Mouse (Mus musculus) liver, postnatal 0 days (tissue): ENCODE results near the gene Gpr39.

ENCODE experiments used
- CTCF ChIP-seq: sonication (generic); IDR thresholded peaks from 2 replicates; pipeline ENCODE4 v1.5.1; 2016; ENCODE audit warnings: antibody characterized with exemption, low read depth
- EP300 ChIP-seq: IDR thresholded peaks from 2 replicates; pipeline ENCODE4 v1.6.1; 2016; ENCODE audit warnings: antibody characterized with exemption, low read depth, mild to moderate bottlenecking

DNA sequence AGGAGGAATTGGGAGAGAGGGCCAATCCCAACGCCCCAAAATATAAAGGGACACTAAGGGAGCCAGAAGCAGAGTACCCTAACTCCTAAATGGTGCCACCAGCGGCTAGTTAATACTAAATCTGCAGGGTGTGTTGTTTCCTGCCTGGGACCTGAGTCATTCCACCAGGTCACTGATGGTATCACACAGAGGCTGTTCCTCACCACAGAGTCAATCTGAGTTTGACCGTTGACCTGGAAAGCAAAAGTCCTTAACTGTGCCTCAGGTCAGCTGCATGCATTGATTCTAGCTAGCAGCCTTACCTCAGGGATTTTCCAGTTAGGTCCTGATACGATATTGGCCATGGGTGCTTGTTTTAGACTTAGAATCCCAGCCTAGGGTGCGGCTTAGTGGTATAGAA lies 17.5 kb downstream of the Gpr39 start:
- TF ChIP-seq EP300 (peak; percentile 65; the same call in 1 of the 2 replicates), CTCF (no peak)
